Mouse (Mus musculus) liver, postnatal 0 days (tissue): ENCODE results near the gene Meis1.

Experiments used
- CTCF ChIP-seq: sonication (generic); IDR thresholded peaks from 2 replicates; pipeline ENCODE4 v1.5.1; 2016; ENCODE audit warnings: antibody characterized with exemption, low read depth
- EP300 ChIP-seq: IDR thresholded peaks from 2 replicates; pipeline ENCODE4 v1.6.1; 2016; ENCODE audit warnings: antibody characterized with exemption, low read depth, mild to moderate bottlenecking

DNA sequence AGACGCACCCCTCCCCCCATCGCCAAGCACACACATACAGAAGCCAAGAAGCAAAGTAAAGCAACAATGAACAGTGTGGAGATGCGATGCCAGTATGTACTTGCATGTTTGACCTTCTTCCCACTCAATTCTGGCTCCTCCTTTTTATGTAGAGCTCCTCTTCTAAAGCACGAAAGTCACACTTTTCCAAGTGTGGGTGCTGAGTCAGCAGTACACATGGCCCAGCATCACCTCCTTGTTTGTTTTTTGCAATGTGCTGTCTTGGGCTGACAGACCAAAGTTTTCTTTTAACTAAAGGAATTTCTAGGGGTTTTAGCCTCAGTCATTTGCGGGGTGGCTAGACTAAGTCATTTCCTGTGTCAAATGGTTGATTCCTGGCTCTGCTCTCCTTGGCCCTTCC is 48.5 kb upstream of the Meis1 start:
- TF ChIP-seq EP300 (no peak), CTCF (no peak)
